Mouse (Mus musculus) large intestine, adult 2 months (tissue): Measurements from ENCODE around the gene Fam107a. TPM values are rescaled to one million over a fixed set of nuclear protein-coding genes. Genes with fewer than 3 reads are reported as not detected.

ENCODE experiments used
- DNase-seq: peaks from one replicate; pipeline ENCODE4 v3.0.0-alpha.2; 2012; ENCODE audit warnings: low read depth, low spot score
- WGBS: fragments of 180-500 bp; shearing (Covaris S2); methylation state at CpG from one replicate; pipeline ENCODE4 v1.1.7; 2018; 5-methylcytosine and 5-hydroxymethylcytosine counted together
- polyA plus RNA-seq: library from polyadenylated mRNA; depleted of rRNA; stranded (reverse); fragments of >200 nt; gene quantifications from 2 replicates; pipeline ENCODE4 v1.2.3, GENCODE M21; 2012; rRNA removed

The Fam107a gene
- 0.58 and 1.2 TPM in 2 replicates for polyA plus RNA-seq

DNA sequence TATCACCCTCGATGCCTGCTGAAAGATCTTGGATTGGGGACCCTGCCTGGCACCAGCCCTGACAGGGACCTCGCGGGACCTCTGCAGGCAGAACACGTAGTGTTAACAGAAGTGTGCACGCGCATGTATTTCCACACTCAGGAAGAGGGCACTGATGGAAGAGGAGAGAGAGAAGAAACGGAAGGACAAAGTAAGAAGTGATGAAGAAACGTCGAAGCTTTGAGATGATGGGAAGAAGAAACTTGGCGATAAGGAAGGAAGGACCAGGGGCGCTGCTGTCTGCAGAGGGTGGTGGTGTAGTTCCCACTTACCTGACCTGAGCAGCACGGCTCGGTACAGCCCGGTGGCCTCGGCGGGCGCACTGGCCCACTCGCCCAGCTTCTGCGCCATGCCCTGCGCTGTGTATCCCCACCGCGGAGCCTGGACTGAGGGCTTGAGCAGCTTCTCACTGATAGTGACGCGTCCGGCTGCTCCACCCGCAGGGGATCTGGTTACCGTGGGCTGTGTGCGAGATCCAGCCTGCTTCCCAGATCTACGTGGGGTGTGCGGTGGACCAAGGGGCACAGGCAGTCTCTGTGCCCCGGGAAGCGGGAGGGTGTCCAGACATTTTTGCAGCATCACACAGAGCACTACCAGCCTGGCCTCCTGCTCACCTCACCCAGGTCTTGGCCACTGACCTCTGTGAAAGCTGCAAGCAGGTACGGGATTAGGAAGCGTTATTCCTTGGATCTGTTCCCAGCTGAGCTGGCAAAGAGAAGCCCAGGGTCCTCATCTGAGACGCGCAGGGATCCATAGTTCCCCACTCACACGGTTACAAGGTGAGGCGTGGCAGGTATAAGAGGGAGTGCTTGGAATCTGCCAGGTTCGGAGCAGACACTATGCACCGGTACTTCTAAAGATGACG lies at the start of gene Fam107a:
Gene Fam107a (minus strand): TSS at position 830 of the 904 bp plus-strand sequence.
- WGBS, result 8% methylated on average over 41 of the region's 41 CpGs
- no peak for DNase-seq

DNA sequence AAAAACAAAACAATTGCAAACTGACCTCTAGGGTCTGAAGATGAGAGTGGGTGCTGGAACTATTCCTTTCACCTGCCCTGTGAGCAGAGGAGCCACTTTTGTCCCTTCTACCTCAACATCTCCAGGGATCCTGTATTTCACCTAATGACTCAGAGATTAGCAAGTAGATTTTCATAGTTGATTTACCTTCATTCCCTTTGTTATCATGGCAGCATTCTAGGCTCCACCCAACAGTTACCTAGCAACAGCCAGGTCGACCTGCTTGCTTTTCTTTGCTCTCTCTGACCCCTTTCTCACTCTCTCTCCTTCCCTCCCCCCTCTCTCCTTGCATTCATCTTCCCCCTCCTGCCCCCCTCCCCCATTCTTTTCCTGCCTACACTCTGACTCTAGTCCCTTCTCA lies 49.3 kb upstream of the Fam107a start:
- 6% methylated on average over 1 of the region's 1 CpGs for WGBS
- DNase-seq, result no peak

DNA sequence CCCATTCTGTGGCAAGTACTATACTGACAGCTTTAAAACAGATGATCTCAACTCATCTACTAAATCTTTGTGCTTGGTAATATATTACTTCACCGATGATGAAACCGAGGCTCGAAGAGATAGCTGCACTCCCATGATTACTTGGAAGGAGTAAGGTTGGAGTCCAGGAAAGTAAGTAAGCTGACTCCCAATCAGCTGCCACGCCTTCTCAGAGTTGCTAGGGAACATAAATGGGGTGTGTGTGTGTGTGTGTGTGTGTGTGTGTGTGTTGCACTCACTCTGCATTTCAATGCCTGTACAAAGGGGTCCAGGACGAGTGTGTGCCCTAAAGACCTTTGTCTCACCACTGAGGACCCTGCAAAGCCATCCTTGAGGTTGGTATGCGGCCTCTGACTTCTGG lies 48.0 kb upstream of the Fam107a start:
- no peak for DNase-seq
- WGBS, result 37% methylated on average over 6 of the region's 6 CpGs

DNA sequence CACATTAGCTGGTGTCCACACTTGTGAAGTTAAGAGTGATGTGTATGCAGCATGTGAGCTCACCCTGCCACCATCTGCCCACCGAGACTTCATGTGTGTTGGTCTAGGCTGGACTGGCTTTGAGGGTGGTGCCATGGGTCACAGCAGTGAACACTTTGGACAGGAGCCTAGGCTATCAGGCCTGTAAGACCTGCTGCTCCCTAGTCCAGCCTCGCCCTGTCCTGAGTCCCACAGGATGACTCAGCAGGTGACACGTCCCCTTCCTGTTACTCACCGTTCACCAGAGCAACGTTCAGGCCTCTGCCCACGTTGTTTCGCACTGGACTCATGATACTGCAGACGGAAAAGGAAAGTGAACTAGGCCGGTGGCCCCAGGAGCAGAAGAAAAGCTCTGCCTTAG lies 39.0 kb upstream of the Fam107a start:
- no peak for DNase-seq
- 12% methylated on average over 9 of the region's 9 CpGs for WGBS

DNA sequence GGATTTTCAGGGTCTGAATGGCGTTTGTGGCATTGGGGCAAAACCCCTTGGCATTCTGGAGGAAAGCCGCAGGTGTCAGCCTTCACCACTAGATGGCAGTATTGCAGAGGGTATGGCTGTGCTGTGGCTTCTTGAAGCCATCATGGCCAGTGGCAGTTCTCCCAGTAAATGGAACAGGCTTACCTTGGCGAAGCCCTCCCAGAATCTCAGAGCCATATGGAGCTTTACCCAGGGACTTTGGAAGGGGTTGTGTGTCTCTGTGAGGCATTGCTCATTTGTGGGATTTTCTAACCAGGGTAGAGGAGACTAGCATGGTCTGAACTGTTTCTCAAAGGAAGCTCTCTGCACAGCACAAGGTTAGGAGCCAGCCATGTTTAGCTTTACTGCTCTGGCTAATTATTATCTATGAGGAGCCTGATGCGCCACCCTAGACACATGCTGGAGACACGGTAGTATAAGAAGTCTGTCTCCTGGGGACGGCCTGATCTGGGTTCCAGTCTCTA lies 38.2 kb upstream of the Fam107a start:
- no peak for DNase-seq
- 15% methylated on average over 6 of the region's 6 CpGs for WGBS

DNA sequence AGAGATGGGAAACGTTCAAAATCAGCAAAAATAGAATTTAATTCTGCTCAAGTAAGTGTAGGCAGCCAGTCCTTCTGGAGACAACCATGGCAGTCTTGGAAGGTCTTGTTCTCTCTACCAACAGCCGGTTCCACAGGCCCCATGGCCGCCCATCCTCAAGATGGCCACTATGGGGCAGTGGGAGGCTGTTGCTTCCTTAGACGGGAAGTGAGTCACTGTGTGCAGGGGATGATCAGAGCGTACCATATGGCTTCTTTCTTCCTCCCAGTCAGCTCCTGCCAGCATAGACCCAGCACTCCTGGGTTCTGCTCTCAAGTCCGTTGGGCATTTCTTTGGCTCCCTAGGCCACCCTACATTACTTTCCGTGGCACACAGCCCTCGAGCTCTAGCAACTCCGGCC lies 31.1 kb upstream of the Fam107a start:
- 61% methylated on average over 9 of the region's 9 CpGs for WGBS

DNA sequence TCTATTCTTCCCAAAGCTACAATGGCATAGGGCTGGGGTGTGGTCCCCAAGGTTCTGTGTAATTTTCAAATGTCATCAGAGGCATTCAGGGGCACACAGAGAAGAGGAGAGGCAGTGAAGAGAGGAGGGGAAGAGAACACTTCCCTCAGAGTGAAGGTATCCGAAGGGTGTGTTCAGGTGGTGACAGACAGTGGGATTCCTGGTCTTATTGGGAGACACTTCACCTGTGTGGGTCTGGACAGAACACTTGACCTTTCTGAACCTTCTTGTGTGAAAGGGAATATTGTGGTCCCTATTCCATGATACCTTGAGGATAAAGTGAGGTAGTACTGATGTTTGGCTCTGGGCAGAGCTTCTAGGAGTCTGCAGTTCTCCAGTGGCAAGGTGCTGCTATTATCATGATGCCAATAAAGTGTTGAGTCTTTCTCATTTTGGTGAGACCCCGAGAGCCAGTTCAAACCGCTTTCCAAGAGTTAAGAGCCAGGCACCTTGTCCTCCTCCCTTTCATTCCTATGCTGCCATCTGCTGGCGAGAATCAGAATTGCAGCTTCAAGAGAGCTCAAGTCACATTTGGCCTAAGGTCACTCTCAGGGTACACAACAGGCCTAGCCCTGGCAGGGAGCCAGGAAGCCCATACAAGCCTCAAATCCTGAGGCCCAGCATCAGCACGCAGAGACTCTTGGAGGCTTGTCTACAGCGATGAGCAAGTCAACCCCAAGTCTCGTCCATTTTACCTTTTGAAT lies 28.6 kb upstream of the Fam107a start:
- peak; percentile 86 for DNase-seq
- 25% methylated on average over 7 of the region's 7 CpGs for WGBS

More for the DNA sequence above, 31.1 kb upstream of the Fam107a start:
- no peak for DNase-seq

DNA sequence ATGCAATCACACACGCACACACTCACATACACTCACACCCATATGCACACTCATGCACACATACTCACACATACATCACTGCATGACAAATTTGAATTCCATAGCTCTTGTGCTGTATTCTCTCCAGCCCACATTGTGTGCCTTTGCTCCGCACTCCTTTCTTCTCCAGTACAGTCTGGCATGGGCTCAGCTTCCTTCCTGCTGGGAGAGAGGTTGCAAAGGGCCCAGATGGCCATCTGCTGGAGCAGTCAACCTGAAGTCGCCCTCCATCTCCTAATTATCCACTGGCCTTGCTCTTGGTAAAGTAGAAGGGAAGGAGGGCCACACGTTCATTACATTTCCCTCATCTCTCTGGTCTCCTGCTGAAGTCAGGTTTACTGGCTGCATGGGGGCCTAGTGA lies 27.7 kb upstream of the Fam107a start:
- 90% methylated on average over 4 of the region's 4 CpGs for WGBS

DNA sequence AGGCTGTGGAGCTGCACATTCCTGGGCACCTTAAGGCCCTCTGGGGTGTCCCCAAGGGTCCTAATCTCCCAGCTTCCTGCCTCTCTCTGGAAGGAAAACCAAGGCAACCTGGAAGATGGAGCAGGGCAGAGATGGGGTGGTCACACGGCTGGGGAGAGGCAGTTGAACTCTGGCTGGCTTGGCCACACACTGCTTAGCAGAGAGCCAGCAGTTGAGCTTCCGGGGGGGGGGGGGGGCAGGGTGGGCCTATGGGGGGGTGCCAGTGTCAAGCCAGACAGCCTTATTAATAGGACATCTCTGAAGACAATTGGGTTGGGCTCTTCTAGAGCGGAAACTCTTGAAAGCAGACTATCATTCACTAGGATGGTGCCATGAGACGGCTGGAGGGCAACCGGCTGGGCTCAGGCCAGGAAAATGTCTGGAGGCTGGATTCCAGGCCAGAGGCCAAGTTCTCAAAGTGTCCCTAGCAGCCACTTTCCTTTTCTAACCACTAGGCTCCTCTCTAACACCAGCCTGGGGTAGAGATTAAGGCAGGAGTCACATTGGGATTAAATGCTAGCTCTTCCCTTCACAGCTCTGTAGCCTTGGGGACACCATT lies 24.8 kb upstream of the Fam107a start:
- DNase-seq, result no peak
- WGBS, result 71% methylated on average over 5 of the region's 5 CpGs

More for the DNA sequence above, 27.7 kb upstream of the Fam107a start:
- no peak for DNase-seq

DNA sequence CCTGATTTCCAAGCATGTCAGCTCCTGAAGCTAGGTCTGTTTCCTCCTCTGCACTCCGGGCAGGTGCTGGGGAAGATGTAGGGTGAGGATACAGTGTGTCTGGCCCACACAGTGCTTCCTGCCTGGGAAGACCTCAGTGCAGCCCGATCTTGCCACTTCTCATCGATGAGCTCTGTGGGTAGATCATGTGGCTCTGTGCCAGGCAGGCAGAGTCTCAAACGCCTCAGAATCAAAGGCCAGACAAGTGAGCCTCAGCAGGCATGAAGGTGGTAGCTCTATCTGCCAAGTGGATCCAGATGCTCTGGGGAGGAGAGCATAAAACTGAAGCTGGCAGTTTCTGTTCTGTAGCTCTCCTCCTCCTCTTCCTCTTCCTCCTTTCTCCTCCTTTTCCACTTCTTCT lies 22.4 kb upstream of the Fam107a start:
- DNase-seq, result no peak
- WGBS, result 55% methylated on average over 4 of the region's 4 CpGs

DNA sequence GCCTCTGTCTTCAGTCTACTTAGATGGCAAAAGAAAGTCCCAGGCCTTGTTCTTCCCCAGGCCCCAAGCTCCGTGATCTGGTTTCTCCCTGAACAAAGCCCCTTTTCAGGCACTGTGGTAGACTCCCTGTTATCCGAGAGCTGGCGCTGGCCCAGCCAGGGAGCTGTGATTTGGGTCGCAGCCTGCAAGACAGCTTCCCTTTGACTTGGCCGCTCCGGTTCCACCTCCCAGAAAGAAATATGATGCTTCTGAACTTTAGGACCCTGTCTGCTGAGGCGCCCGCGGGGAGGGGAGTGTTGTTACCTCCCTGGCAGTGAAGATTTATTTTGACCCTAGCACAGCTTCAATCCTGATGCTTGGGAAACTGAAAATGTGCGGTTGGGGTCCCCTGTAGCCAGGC lies 18.1 kb upstream of the Fam107a start:
- DNase-seq, result no peak
- WGBS, result 48% methylated on average over 10 of the region's 10 CpGs

DNA sequence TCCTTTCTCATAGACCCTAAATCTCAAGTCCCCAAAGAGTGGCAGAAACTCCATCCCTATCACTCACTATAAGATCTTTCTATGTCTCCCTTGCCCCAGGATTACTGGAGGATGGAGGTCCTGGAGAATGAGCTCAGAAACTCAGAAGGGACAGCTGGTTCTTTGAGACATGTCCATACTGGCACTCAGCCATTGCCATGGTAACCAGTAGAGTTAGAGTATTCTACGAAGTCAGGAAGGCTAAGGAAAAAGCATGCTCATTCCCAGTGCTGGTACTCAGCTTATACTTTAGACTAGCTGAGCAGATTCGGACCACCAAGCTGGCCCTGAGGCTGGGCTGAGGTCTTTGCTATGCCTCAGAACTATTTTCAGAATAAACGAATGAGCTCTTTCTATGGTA lies 16.7 kb upstream of the Fam107a start:
- WGBS, result 69% methylated on average over 3 of the region's 3 CpGs
- DNase-seq, result no peak

DNA sequence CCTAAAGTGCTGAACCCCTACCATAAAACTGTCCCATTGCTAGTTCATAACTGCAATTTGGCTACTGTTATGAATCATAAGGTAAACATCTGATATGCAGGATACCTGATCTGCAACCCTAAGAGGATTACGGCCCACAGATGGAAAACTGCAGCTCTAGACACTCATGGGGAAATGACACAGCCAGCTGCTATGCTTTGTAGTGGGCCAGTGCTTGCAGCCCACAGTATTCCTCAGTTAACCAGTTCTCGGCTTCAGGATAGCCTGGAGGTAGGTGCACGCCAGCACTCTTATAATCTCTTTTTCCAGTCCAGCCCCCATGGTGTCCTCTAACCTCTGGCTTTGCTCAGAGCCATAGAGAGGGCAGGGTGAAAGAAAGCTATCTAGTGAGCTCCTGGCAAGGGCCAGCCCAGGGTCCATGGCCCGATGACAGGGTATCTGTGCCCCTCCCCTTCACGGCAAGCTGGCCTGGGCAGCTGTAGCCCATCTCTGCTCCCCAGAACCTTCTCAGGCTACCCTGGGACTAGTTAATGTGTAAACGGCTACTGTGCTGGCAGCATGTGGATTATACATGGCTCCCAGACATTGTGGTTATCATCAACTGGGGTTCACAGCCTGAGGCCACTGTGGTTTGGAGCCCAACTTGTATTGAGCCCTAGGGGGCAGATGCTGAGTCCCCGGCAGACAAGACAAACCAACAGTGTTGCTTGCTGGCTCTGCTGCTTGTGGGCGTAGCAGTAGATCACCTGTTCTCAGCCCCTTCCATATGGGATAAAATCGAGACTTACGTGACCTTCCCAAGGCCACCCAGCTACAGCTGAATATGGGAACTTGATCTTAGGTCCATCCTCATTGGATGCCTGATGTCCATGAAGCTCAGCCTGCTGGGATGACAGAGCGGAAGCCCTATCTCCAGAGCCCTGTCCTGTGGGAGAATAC lies 14.8 kb upstream of the Fam107a start:
- no peak for DNase-seq
- WGBS, result 61% methylated on average over 11 of the region's 11 CpGs

DNA sequence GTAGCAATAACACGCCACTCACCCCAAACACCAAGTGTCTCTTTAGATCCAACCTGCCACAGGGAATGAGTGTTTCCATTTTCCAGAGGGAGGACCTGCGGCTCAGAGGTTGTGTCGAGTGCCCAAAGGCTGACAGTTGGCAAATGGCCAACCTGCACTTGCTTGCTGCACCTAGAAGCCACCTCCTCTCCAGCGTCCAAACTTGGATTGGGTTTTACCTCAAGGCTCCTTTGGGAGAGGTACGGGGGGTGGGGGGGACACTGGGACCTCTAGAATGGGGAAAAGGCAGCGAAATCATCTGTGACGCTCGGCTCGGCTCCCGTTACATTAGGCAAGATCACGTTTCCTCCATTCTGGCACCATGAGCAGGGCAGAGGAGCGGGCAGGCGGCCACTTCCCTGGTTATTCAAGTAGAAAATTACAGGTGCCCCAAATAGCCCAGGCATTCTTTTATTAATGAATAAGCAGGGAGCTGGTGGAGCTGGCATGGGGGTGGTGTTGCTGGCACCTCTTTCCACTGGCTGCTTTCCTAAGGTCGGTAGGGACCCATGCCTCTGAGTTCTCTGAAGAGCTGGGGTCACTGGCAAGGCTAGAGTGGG lies 13.6 kb upstream of the Fam107a start:
- DNase-seq, result no peak
- 81% methylated on average over 14 of the region's 14 CpGs for WGBS

DNA sequence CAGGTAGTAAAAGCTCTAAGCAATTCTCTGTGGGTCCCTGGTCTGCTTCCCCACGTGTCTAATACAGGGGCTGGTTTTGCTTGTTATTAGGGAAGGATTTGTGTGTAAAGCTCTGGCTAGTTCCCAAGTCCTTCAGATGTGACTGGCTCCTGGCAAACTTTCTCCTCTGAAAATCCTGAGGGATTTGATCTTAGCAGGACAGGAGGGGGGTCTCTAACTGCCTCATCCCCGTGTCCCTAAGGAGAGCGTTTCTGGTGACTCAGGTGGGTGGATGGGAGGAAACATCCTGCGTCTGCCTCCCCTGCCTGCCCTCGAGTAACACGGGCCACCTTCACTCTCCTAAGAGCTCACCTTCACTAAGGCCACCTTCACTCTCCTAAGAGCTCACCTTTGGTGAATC lies 12.6 kb upstream of the Fam107a start:
- DNase-seq, result no peak
- 65% methylated on average over 6 of the region's 6 CpGs for WGBS

DNA sequence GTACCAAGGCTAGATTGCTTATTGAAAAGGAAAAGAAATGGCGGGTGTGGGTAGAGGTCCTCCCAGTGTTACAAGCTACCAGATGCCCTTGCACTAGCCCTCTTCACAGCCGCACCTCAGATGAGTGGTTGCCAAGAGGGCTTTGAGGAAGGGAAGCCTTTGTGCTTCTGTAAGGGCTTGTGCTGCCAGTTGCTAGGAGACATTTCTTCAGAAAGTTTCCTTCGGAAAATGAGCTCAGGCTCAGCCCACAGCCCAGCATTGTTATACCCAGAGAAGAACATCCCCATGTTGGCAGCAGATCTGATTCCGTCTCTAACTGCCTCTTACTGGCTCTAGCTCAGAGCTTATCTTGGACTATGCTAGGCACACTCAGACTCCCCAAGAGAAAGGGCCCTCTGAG lies 11.7 kb upstream of the Fam107a start:
- WGBS, result 73% methylated on average over 4 of the region's 4 CpGs
- DNase-seq, result no peak

DNA sequence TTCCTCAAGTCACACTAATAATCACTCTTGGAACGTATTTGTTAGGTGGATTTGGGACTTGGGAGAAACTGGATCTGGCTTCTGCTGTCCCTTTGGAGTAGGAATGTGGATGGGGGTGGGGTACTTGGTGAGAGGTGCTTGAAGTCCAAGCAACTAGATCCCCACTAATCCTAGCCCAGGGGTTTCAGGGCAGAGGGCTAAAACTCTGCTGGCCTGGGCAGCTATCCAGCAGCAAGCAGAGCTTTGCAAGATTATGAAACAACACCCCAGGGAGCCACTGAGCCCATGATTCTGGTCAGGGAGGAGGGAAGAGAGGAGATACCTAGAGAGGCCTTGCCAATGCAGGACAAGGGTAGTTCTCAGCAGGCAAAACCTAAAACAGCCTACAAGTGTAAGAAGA lies 9.5 kb upstream of the Fam107a start:
- DNase-seq, result no peak
- WGBS, result 70% methylated on average over 1 of the region's 1 CpGs

DNA sequence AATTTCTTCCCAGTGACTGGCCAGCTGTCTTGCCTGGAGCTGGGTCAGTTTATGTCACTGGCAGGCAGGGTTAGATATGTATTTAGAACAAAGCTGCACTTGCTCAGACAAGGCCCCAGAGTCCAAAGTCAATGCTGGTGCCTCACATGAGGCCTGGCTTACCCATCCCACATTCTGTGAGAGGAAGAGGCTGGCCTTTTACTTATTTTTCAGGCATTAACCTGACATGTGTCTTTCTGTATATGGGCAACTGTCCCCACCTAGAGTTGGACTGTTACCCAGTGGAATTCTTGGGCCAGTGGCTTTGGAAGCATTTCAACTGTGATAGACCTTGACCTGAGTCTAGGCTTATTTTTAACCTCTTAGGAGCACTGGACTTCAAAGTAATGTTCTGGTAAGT lies 9.1 kb upstream of the Fam107a start:
- no peak for DNase-seq

DNA sequence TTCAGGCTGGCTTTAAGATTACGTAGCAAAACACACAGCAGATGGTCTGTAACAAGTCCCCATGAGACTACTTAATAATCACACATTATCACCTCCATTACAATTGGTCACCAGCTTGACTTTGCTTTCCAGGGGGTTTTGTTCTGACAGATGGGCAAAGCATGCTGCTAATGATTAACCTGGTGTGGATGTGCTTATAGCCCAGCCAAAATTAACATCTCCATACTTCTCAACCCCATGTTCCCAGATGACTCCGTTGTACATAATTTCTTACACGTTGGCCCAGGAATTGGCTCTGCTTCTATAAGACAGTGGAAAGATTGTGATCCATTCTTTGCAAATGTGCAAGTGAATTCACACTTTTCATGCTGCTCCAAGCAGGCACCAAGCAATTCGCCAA lies 7.9 kb upstream of the Fam107a start:
- no peak for DNase-seq
- WGBS, result 77% methylated on average over 4 of the region's 4 CpGs
